Mouse (Mus musculus): ENCODE results near the gene Gtf2h3.

DNA sequence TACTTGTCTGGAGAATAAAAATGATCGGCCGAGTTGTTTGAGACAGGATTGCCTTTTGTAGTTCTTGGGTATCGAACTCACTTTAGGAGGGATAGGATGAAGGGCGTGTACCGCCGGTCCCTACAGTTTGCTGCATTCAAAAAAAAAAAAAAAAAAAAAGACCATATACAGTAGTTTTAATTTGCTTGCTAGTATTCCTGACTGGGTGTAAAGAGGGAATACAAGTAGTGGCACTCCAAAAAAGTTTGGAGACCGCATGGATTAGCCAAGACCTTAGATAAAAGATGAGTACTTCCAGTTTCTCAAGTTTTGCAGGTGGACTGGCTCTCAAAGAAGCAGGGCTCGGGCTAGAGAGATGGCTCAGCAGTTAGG lies 37.4 kb upstream of the Gtf2h3 start:
- no peak for TF ChIP-seq CTCF (IDR thresholded peaks at IDR 0.05; ENCODE audit: control insufficient read depth, insufficient read depth, insufficient replicate concordance, low read depth, low read length)
- no peak for TF ChIP-seq POLR2A (IDR thresholded peaks at IDR 0.05; ENCODE audit: control insufficient read depth, low read depth, low read length)
